Mouse (Mus musculus) hindbrain, embryonic 14.5 days (tissue): ENCODE data around the gene Enah. TPM values are rescaled to one million over a fixed set of nuclear protein-coding genes. Genes with fewer than 3 reads are reported as not detected.

ENCODE experiments used
- ATAC-seq: fragments of 200-750 bp; cut with Nextera tagmentation; 2 replicates; pipeline ENCODE4 v1.8.0; 2017; ENCODE audit warnings: moderate number of reproducible peaks, mild to moderate bottlenecking, moderate TSS enrichment, moderate library complexity; ENCODE audit not compliant: low FRiP score
- DNase-seq: peaks from one replicate; pipeline ENCODE4 v3.0.0-alpha.2; 2015; ENCODE audit warnings: low spot score
- H3K27ac ChIP-seq: fragments of 300-500 bp; sonication (generic); 2 replicates; pipeline ENCODE4 v1.5.1; 2014; ENCODE audit warnings: mild to moderate bottlenecking, moderate library complexity
- H3K27me3 ChIP-seq: fragments of 300-500 bp; sonication (generic); 2 replicates; pipeline ENCODE4 v1.6.1; 2014; ENCODE audit warnings: mild to moderate bottlenecking, low read length, mixed read lengths; ENCODE audit not compliant: control insufficient read depth, insufficient read depth
- H3K36me3 ChIP-seq: fragments of 300-500 bp; sonication (generic); replicated peaks from 2 replicates; pipeline ENCODE4 v1.6.1; 2014; ENCODE audit not compliant: control insufficient read depth, insufficient read depth
- H3K4me1 ChIP-seq: fragments of 300-500 bp; sonication (generic); replicated peaks from 2 replicates; pipeline ENCODE4 v1.6.1; 2014; ENCODE audit warnings: antibody characterized with exemption, low read length, mixed read lengths; ENCODE audit not compliant: control insufficient read depth, insufficient read depth
- H3K4me2 ChIP-seq: fragments of 300-500 bp; sonication (generic); replicated peaks from 2 replicates; pipeline ENCODE4 v1.6.1; 2014; ENCODE audit warnings: mild to moderate bottlenecking, moderate library complexity
- H3K4me3 ChIP-seq: fragments of 300-500 bp; sonication (generic); replicated peaks from 2 replicates; pipeline ENCODE4 v1.5.1; 2014; ENCODE audit warnings: mild to moderate bottlenecking, low read length
- H3K9ac ChIP-seq: fragments of 300-500 bp; sonication (generic); 2 replicates; pipeline ENCODE4 v1.6.1; 2014
- H3K9me3 ChIP-seq: fragments of 300-500 bp; sonication (generic); 2 replicates; pipeline ENCODE4 v1.6.1; 2016; ENCODE audit warnings: low read length; ENCODE audit not compliant: control insufficient read depth
- WGBS: fragments of 180-500 bp; shearing (Covaris S2); extraction: QIAGEN DNeasy Blood & Tissue Kit; methylation state at CpG from one replicate; pipeline ENCODE4 v1.1.7; 2014; 5-methylcytosine and 5-hydroxymethylcytosine counted together
- polyA plus RNA-seq: library from polyadenylated mRNA; unstranded; fragments of >200 nt; fragmentation: Nextera tagmentation; extraction: Ambion mirVana; gene quantifications from 2 replicates; pipeline ENCODE4 v1.2.1, GENCODE M21; 2014

Gene Enah
- polyA plus RNA-seq, 1 experiment from 2014 or later, result 37.7 TPM

DNA sequence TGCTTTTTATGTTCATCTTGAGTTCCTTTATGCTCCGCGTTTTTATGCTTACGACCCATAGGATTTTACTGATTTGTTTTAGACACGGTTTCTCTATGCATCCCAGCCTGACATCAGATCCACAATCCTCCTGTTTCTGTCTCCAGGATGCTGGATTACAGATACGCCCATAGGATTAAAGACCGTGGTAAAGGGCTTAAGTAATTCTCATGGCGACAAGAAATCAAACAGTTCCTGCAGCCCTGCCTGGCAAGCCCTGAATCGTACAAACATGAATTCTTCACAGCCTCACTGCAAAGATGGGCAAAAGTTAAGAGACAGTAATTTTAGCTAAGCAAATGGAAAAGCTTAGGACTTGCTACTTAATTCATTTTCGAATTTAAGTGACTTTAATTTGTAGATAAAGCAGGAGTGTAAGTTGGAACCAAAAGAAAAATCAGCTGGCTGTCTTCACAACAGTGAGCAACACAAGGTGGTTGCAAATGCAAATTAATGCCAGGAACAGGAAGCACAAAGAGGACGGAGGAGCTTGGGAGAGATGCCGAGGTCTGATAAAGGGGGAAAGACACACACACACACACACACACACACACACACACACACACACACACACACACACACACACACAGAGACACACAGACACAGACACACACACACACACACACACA, 118.0 kb downstream of the Enah start:
- Histone ChIP-seq H3K36me3 (peaks cover 41% of the 10 kb centered on the region), H3K9ac (no peak overlapping the region), H3K27me3 (no peaks in the 10 kb centered on the region), H3K4me2 (no peak overlapping the region), H3K9me3 (no peaks in the 10 kb centered on the region), H3K27ac (no peak overlapping the region), H3K4me3 (no peak overlapping the region), H3K4me1 (no peaks in the 10 kb centered on the region)
- ATAC-seq, result no peak
- DNase-seq, result no peak
- WGBS, result 71% methylated on average over 11 of the region's 11 CpGs

DNA sequence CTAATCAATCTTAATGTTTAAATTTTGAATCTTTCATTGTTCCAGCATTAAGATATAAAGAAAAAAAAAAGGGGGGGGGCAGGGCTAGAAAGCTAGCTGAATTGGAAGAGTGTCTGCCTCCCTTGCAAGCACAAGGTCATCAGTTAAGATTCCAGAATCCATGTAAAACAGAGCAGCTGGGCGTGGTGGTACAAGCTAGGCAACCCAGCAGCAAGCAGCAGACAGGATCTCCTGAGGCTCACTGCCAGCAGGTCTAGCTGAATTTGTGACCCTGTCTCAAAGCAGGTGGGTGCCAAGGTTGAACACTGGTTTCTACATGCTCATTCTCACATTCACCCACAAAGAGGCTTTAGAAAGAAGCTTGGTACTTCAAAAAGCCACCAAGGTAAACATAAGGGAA, 118.9 kb downstream of the Enah start:
- 91% methylated on average over 1 of the region's 1 CpGs for WGBS

DNA sequence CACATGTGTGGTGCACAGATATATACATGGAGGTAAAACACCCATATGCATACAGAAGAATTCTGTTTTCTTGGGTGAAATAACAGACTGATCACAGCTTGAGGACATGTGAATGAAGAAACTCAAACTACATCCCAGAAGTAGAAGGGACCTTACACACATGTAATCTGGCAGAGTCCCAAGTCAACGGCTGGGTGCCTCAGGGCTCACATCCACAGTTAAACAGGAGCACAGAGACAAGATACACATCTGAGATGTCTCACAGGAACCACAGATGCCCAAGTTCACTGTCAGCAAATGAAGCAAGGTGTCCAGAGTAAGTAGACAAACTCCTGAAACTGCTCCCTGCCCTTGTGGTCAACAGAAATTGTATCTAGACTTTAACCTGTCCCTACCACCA, 120.8 kb downstream of the Enah start:
- Histone ChIP-seq H3K4me1 (no peaks in the 10 kb centered on the region), H3K27me3 (no peaks in the 10 kb centered on the region), H3K9ac (no peak overlapping the region), H3K4me3 (no peak overlapping the region), H3K27ac (no peak overlapping the region), H3K4me2 (no peak overlapping the region), H3K9me3 (no peaks in the 10 kb centered on the region), H3K36me3 (peaks cover 14% of the 10 kb centered on the region)
- no peak for ATAC-seq
- 86% methylated on average over 1 of the region's 1 CpGs for WGBS
- DNase-seq, result no peak

More for the DNA sequence above, 118.9 kb downstream of the Enah start:
- no peak for DNase-seq
- no peak for ATAC-seq
- no peaks in the 10 kb centered on the region for H3K27me3 ChIP-seq
- H3K4me3 ChIP-seq, result no peak overlapping the region
- no peaks in the 10 kb centered on the region for H3K9me3 ChIP-seq
- no peaks in the 10 kb centered on the region for H3K4me1 ChIP-seq
- H3K9ac ChIP-seq, result no peak overlapping the region
- peaks cover 31% of the 10 kb centered on the region for H3K36me3 ChIP-seq
- H3K4me2 ChIP-seq, result no peak overlapping the region
- H3K27ac ChIP-seq, result no peak overlapping the region

DNA sequence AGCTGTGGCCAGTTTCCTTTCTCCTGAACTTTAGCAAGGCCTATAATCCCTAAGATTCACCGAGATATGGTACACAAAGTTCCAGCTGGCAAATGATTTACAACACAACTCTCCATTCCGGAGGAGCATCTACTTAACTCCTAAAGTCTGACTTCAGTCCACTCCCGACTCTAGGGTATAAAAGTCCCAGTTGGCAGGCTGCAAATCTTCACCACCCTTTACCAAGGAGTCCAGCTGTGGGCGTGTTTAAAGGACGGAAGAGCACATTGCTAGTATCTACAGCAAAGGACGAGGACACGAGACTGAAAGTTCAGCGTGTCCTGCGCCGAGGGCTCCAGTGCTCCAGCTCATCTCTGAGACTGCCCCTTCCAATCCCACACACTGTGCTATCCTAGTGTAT, 122.8 kb downstream of the Enah start:
- Histone ChIP-seq H3K4me3 (no peak overlapping the region), H3K4me1 (no peaks in the 10 kb centered on the region), H3K9ac (no peak overlapping the region), H3K4me2 (no peak overlapping the region), H3K27ac (no peak overlapping the region), H3K27me3 (no peaks in the 10 kb centered on the region), H3K9me3 (no peaks in the 10 kb centered on the region), H3K36me3 (no peaks in the 10 kb centered on the region; the same call in none of the 2 replicates)
- no peak for ATAC-seq
- no peak for DNase-seq
- whole genome bisulfite sequencing, result 93% methylated on average over 10 of the region's 10 CpGs

- H3K9ac ChIP-seq, result no peak overlapping the region
- H3K27me3 ChIP-seq, result no peaks in the 10 kb centered on the region
- ATAC-seq (no peak), DNase-seq (no peak)
- H3K4me1 ChIP-seq, result no peaks in the 10 kb centered on the region
- no peaks in the 10 kb centered on the region for H3K9me3 ChIP-seq
- H3K4me2 ChIP-seq, result no peak overlapping the region
- 55% methylated on average over 8 of the region's 8 CpGs for WGBS
- 0 out of 2 replicates have a peak overlapping the region, but pooled peaks have one; percentile 20 for H3K27ac ChIP-seq
- no peaks in the 10 kb centered on the region; the same call in 1 of the 2 replicates for H3K36me3 ChIP-seq
- H3K4me3 ChIP-seq, result no peak overlapping the region
Measured at GRCm38 (mm10) chr1:181893721-181894120, 126.1 kb downstream of the Enah start.

DNA sequence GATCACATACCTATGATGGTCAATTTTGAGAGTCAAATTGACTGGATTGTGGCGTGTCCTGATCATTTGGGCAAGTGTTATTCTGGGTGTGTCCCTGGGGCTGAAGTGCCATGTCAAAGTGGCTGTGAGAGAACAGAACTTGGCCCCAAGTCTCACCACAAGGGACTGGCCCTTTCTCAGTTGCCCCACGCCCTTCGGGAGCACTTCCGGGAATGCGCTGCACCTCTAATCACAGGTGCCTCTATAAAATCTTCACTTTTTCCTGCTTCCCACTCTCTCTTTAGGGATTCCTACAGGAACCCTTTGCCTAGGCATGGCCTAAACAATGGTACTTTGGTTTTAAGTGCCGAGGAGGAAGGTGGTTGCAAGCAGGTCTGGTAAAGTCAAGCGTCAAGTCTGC, 130.1 kb downstream of the Enah start:
- no peak for ATAC-seq
- no peaks in the 10 kb centered on the region for H3K4me1 ChIP-seq
- WGBS, result 94% methylated on average over 7 of the region's 7 CpGs
- no peak for DNase-seq
- H3K4me2 ChIP-seq, result no peak overlapping the region
- no peak overlapping the region for H3K4me3 ChIP-seq
- H3K9ac ChIP-seq, result no peak overlapping the region
- no peak overlapping the region for H3K27ac ChIP-seq
- H3K27me3 ChIP-seq, result no peaks in the 10 kb centered on the region
- H3K36me3 ChIP-seq, result no peaks in the 10 kb centered on the region
- no peaks in the 10 kb centered on the region for H3K9me3 ChIP-seq

GRCm38 (mm10) chr1:181888801-181889200, 131.0 kb downstream of the Enah start:
- no peaks in the 10 kb centered on the region for H3K27me3 ChIP-seq
- ATAC-seq, result peak; percentile 82
- WGBS, result 7% methylated on average over 11 of the region's 11 CpGs
- DNase-seq, result peak; percentile 93
- no peaks in the 10 kb centered on the region for H3K9me3 ChIP-seq
- H3K4me1 ChIP-seq, result no peaks in the 10 kb centered on the region
- H3K4me3 ChIP-seq, result no peak overlapping the region
- H3K27ac ChIP-seq, result peak overlapping the region; percentile 49; the same call in 1 of the 2 replicates
- H3K36me3 ChIP-seq, result no peaks in the 10 kb centered on the region
- peak overlapping the region; percentile 31; the same call in 1 of the 2 replicates for H3K9ac ChIP-seq
- H3K4me2 ChIP-seq, result peak overlapping the region; percentile 19; the same call in 1 of the 2 replicates

- ATAC-seq, result peak; percentile 17; the same call in 1 of the 2 replicates
- H3K36me3 ChIP-seq, result no peaks in the 10 kb centered on the region
- H3K27me3 ChIP-seq, result no peaks in the 10 kb centered on the region
- H3K9ac ChIP-seq, result no peak overlapping the region
- no peak overlapping the region for H3K4me3 ChIP-seq
- H3K27ac ChIP-seq, result no peak overlapping the region
- 0 out of 2 replicates have a peak, but pooled peaks cover 4% of the 10 kb centered on the region for H3K4me1 ChIP-seq
- no peaks in the 10 kb centered on the region for H3K9me3 ChIP-seq
- no peak for DNase-seq
- WGBS, result 33% methylated on average over 8 of the region's 8 CpGs
- no peak overlapping the region for H3K4me2 ChIP-seq
Measured at GRCm38 (mm10) chr1:181881532-181881931, 138.3 kb downstream of the Enah start.

- no peak overlapping the region for H3K4me2 ChIP-seq
- H3K9ac ChIP-seq, result no peak overlapping the region
- H3K9me3 ChIP-seq, result no peaks in the 10 kb centered on the region
- H3K27ac ChIP-seq, result no peak overlapping the region
- 0 out of 2 replicates have a peak, but pooled peaks cover 4% of the 10 kb centered on the region for H3K4me1 ChIP-seq
- no peaks in the 10 kb centered on the region for H3K27me3 ChIP-seq
- 53% methylated on average over 15 of the region's 15 CpGs for WGBS
- DNase-seq (no peak), ATAC-seq (peak; percentile 31; the same call in 1 of the 2 replicates)
- no peaks in the 10 kb centered on the region for H3K36me3 ChIP-seq
- no peak overlapping the region for H3K4me3 ChIP-seq
Measured at GRCm38 (mm10) chr1:181880752-181881325, 139.0 kb downstream of the Enah start.
